Mouse (Mus musculus) cerebellum, adult 2 months (tissue): ENCODE data around the gene Pank1.

Source experiments
- CTCF ChIP-seq: fragments of 200-500 bp; IDR thresholded peaks from 2 replicates; pipeline ENCODE4 v1.5.1; 2011; ENCODE audit warnings: low read depth, mild to moderate bottlenecking, control low read depth, low read length, moderate library complexity, borderline replicate concordance; ENCODE audit not compliant: insufficient read depth
- POLR2A ChIP-seq: fragments of 200-500 bp; IDR thresholded peaks from 2 replicates; pipeline ENCODE4 v1.6.1; 2011; ENCODE audit warnings: low read length, control low read depth, borderline replicate concordance; ENCODE audit not compliant: insufficient read depth

DNA sequence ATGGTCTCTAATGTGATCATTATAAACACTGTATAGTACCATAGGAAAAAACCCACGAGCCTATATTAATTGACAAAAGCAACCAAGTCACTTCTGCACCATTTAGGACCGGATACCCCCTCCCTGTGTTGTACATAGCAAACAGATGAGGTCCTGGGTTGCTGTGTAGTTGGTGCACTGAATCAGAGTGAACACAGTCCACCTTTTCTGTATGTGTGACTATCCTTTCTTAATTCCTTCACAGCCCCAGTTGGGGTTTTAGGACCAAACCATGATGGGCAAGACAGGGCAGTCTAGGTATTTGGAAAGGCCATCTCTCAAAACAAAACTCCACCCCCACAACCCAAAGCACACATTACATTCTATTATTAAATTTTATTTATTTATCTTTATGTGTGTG, 22.5 kb upstream of the Pank1 start:
- no peak for TF ChIP-seq CTCF
- no peak for TF ChIP-seq POLR2A
